Mouse (Mus musculus): Measurements from ENCODE around the gene Babam2.
"Not testable (repeated sequence)": the region's sequence is repeated elsewhere in the genome, so short reads cannot be mapped to it uniquely, and the experiment has no call there.

Gene Babam2

DNA sequence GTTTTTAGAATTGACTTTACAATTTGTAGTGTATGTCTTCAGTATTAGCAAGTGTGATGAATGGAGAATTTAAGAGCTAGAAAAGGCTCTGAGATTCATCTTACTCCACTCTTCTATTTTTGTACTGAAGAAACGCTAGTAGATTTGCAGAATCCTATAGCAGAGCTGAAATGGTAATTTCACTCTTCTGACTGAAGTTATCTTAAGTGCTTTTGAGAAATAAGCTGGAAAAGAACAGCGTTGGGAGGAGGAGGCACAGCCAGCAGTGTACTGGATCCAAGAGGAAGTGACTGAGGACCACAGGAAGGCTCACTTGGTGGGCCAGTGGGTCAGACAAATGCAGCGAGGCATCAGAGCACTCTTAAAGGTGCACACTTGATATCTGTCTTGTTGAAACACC is 90.1 kb downstream of the Babam2 start:
- DNase-seq = no peak

DNA sequence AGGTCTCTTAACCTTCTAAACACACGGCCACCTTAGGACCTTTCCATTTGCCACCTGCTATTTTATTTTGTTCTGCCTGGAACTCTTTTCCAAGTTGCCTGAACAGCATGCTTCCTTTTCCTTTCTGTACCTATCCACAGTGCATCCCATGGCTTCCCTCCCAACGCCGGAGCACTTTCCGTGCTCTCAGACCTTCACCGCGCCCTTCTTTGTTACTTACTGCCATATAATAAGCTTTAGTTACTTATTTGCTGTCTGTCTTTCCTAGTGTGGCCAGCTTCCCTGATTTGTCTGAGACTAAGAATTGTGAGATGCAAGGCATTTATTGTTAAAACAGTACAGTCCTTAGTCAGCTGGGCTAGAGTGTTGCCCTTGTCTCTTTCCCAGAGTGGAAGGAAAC is 94.9 kb downstream of the Babam2 start:
- DNase-seq = no peak

DNA sequence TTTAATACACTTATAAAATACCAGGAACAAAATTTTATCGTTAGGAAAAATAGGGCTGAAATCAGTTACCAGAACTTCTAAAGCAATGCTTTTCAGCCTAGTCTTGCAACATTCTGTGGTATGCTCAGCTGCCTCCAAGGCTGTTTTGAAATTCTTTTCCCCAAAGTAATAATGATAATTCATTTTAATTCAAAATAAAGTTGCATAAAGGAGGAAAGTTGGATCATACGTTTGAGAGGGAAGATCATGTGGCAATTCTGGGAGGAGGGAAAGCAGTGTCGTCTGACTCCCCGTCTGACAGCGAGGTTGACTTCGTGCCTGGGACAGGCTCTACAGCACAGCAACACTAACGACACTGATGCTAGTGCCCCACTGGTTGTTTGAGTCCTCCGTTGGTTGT is 95.4 kb downstream of the Babam2 start:
- no peak for DNase-seq

DNA sequence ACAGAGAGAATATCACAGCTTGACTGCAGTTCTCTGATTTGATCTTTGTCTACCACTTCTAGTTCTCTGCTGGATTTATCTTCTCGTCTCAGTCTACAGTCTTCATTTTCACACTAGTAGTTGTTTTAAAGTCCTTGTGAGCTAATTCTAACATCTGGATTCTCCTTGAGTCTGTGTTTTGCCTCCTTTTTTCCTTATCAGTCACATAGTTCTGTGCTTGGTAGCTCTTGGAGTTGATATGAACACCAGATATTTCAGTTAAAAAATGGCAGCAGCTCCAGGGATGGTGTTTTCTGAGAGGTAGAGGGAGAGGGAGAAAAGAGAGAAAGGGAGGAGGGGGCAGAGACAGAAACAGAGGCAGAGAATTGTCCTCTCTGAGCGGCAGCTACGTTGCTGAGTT is 97.9 kb downstream of the Babam2 start:
- no peak for DNase-seq

DNA sequence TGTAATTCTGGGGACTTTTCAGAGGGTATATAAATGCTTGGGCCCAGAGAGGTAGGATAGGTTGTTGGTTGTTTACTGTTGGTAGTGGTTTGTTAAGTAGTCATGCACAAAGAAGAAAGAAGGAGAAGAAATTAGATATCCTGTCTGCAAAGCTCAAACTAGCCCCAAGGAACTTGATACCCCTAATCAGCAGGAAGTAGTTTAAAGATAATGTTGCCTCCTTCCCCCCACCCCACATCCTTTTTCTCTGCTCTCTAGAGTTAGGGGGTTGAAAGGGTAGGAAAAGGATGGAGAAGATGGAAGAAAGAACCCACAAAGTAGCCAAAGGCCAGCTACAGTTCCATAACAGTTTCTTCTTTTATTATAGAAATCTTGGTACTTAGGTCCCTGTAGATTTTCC is 99.5 kb downstream of the Babam2 start:
- DNase-seq = no peak

DNA sequence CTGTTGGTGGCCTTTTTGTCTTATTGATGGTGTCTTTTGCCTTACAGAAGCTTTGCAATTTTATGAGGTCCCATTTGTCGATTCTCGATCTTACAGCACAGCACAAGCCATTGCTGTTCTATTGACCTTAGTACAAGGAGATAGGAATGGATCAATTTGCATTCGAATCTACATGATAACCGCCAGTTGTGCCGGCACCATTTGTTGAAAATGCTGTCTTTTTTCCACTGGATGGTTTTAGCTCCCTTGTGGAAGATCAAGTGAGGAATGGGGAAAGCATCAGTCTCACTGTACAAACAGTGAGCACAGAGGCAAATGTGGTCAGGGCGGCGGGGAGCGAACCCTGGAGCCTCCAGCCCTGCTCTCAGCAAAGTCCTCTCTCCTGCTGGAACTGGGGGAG is 106.7 kb downstream of the Babam2 start:
- DNase-seq = not testable (repeated sequence)

DNA sequence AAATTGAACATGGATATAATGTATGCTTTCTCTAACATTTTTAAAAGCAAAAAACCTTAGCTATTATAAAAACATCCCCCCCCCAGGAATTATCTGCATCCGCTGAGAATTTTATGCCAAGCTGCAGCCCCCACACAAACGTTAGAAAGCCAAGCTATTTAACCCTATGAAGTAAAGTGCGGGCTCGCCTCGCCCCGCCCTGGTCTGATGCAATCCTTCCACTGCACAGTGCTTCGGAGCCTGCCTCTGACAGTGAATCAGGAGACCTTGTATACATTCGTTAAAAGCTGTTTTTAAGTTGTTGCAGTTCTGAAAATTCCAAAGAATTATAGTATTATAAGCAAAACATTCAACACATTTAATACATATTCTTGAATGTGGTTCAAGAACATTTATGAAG is 107.3 kb downstream of the Babam2 start:
- DNase-seq = no peak

DNA sequence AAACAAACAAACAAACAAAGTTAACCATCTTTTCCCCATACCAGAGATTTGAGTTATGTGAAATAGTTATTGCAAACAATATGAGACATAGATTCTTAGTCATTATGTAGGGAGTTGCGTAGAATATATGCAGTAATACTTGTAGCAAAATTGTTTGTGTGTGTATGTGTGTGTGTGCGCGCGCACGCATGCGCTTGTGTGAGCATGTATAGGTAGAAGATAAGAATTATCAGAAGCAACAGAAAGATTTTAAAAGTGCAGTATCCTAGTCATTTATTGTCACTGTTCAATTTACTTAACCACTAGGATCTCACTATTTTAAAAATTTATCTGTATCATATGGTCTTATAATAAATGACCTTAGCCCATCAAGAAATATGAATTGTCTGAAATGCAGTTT is 109.8 kb downstream of the Babam2 start:
- no peak for DNase-seq

DNA sequence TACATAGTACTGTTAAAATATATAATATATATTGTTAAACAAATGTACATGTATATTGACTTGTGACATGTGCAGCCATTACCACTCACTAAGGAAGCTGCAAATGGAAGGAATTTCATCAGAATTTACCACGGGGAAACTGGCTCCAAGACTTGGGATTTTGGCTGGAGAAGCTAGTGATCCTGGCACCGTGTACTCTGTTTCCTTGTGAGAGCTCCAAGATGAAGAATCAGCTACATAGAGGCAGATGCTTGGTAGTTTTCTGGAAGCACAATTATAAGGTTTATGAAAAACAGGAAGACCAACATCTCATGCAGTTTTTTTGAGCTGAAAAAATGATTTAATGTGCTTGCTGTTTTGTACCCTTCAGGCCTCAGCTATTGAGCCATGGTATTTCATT is 110.8 kb downstream of the Babam2 start:
- no peak for DNase-seq

DNA sequence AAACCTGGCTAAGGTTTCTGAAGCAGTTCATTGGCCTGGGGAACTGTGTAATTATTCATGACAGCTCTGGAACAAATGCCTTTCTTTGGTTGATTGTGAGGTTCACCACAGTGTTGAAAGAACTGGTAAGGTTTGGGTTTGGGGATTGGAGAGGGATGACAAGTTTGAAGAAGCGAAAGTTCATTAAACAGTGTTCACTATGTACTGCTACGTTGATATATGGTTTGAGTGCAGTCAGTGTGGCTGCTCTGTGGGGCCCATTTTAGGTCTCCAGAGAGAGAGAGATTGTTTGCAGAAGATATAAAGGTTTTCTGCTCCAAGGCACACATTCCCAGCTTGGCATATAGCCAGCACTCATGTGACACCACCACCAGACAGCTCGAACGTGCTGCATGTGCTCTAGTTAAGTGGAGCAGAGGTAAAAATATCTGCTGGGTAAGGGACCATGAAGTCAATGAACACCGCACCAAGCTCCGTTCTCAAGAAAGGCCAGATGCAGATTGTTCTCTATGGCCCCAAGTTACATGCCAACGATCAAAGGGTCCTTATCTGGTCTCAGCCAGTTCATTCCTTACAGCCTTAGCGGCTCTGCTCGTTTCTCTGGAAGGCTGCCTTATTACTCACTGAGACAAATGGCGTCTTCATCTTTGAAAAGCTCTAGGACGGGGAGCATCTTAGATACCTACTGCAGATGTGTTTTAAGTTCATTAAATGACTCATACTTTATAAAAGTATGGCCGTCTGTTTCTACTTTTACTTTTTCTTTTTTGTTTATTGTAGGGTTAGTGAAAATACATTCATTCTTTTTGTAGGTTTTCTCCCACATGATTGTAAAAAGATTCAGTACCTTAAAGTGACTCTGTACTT is 113.5 kb downstream of the Babam2 start:
- no peak for DNase-seq

DNA sequence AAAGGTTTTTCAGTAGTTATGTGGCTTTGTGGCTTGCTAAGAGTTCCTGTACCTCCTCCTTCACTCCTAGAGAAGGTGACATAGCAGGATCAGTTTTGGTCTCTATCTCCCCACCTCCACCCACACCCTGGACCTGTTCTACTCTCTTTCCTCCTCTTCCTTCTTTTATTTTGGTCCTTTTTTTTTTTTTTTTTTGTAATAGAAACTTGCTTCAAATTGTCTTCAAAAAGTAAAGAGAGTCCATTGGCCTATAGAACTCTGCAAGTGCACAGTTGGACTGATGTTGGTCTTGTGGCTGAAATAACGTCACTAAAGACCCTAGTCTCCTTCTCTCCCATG is 114.1 kb downstream of the Babam2 start:
- DNase-seq = no peak

DNA sequence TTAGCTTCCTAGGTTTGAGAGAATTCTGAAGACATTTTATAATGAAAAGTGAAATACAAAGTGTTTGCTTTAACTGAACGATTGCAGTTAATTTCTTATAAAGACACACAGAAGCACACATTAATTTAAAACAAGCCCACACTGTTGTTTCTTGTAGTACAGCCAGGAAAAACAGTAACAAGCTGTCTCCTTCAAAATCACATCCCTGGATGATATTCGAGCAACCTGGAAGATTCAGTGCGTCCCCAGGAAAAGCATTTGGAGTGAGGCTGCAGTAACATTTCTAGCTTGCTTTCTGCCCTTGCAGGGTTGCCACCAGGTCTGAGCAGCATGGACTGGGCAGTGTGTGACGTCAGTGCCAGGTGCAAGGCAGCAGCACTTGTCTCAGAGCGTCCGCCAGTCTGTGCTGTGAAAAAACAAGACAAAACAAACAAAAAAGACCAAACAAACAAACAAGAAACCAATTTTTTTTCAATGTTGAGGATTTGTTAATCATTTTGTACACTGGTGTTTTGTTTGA is 115.7 kb downstream of the Babam2 start:
- no peak for DNase-seq

DNA sequence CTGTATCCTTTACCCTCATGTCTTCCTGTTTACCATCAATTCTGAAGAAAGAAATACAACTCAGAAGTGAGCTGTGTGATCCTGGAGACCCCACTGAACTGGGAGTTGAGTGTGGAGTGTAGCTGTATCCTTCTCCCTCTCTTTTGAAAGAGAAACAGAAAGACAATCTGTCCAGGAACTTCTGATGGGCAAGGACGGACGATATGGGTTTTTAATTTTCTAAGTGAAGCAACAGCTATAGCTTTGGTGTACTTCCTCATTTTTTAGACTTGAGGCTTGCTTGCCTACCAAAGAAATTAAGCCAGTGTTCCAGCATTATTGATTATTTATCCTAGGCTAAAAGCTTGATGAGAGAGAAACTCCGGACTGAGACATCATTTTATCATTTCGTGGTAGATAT is 116.6 kb downstream of the Babam2 start:
- DNase-seq = no peak

DNA sequence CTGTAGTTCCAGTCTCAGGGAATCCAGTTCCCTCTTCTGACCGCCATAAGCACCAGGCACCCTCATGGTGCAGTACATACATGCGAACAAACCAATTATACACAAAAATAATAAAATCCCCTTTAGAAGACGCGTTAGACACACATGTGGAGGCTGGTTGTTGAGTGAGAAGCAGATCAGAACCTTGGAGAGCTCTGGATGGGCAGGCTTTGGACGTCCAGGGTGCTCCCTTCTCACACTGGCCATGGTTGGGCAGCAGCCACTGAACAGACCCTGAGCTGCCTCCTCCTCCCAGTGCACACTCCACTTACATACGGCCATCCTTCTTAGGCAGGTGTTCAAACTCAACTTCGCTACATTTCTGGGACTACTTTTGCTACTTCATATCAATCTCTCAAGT is 117.6 kb downstream of the Babam2 start:
- no peak for DNase-seq

DNA sequence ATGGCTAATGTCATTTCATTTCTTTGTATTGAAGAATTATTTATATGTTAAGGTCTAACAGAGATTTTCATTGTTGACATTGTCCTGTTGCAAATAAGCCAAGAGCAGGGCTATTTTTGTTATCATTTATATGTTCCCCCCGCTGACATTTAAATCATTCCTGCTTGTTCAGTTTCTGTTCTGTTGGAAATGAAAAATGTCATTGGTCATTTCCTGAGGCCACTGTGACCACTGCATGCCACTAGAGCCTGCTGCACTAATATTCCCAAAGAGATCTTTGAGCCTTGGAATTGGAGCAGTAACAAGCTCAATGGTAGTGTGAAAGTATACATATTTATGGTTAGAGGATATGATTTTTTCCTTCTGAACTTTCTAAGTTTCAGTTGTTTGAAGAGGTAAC is 118.6 kb downstream of the Babam2 start:
- no peak for DNase-seq

DNA sequence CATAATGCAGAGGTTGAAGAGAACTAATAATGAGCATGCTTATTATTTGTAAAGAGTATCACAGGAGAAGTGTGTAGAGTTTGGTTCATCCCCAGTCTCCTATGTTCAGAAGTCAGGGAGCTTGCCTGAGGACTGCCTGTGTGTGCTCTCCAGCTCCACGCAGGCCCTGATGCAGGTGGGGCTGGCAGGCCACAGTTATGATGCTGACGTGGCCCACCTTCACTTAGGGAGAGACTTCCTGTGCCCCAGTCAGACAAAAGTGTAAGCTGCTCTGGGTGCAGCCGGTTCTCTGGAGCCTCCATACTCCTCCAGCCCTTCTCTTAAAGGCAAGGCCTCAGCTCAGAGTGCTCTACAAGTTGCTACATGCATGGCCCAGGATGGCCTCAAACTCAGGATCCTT is 123.3 kb downstream of the Babam2 start:
- DNase-seq = peak; percentile 58

DNA sequence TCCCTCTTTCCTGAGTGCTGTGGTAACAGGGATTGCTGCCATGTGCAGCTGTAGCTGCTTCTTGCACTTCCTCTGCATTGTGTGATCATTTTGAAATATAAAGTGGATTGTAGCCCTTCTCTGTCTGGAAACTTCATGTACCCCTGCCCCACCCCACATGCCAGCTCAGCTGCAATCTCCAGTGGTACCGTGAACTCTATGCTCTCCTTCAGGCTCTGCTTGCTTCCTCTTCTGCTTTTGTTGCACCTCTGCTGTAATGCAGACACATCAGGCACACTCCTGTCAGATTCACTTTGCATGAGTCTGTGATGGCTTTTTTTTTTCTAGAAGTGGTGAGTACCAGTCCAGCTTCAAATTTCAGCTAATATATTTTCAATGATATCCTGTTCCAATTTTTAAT is 123.7 kb downstream of the Babam2 start:
- DNase-seq = peak; percentile 21

DNA sequence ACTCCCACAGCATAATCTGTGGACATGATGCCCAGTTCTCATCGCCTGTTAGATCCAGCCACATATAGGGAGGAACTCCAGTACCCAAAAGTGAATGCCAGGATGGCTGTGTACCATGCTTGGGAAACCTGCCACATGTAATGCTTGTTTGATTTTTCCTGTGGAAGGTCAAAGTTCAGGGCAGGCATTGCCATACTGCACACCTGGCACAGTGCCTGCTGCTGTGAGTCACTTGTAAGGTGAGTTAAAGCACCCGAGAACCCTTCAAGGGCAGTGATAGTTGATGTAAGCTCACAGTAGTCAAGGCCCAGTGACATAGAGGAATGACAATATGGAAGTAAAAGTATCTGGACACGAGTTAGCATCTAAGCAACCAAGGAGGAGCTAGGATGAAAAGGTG is 126.2 kb downstream of the Babam2 start:
- no peak for DNase-seq

DNA sequence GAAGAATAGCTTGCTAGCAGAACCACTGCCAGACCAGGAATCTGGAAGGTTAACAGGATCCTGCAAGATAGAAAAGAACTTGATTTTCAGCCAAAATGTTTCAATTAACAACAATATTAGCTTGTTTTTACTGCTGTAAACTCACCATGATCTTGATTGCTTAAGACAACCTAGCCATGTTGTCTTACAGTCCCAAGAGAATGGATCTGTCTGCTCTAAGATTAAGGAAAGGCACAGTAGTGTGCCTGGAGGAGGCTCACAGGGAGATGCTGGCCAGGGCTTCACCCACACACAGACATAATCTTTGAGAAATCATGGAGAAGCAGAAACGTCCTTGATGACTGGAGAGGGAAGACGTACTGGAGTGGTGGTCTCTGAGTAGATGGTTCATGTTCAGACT is 126.6 kb downstream of the Babam2 start:
- DNase-seq = no peak

DNA sequence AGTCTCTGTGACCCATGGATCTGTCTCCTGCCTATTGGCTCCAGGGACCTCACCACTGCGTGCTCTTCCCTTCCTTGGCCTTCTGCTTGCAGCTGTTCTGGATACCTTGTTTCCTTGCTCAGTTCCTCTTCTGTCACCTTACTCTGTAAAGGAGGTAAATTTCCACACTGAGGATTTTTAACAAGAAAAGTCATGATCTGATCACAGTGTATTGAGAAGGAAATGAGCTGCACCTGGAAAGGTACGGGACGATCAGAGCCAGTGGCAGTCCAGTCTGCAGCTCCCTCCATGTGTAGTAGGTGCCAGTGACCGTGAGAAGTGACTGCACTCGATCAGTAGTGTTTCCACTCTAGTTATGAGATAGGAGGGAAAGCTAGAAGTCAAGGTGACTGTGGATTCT is 129.8 kb downstream of the Babam2 start:
- no peak for DNase-seq

DNA sequence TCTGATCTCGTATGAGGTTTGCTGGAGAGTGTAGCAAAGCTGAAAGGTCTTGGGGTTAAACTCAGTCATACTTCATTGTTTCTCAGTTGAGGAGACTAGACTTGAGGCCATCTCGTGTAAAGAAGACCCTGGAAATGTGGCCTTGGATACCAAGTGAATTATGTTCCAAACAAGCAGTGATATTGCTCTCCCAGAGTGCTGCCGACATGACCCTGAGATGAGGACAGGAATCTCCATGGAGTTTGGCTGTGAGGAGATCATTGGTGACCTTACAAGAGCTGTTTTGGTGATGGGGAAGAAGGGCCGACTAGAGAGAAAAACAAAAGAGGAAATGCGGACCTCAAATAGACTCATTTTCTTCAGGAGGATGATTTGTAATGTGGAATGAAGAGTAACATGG is 130.4 kb downstream of the Babam2 start:
- no peak for DNase-seq

DNA sequence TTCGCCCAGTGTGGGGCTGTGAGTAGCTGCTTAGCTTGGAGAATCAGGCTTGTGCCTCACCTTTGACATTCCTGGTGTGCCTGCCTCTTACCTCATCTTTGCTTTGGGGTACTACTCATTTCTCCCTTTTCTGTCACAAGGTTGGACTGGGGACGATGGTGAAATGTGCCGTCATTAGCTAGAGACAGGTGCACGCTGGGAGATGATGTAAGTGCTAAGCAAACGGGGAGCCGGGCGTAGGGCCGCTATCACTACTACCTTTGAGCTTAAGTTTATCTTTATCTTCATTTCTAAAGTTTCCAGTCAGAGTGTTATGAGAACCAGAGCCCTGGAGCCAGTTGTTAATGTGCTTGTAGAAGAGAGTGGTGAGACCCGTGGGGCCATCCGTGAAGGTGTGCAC is 131.3 kb downstream of the Babam2 start:
- DNase-seq = no peak

DNA sequence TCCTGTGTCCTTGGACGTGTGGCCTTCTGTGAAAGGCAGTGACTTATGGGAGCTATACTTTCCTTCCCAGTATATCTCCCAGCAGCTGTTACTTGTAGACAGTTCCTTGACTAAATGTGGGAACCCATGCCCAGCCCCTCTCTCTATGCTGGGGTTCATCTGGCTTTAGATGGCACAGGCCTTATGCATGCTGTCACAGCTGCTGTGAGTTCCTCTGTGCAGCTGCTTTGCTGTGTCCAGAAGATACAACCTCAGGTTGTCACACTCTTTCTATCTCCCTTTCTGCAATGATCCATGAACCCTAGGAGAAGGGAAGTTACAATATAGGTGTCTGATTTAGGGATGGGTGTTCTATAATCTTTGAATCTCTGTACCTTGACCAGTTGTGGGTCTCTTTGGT is 132.1 kb downstream of the Babam2 start:
- DNase-seq = no peak

DNA sequence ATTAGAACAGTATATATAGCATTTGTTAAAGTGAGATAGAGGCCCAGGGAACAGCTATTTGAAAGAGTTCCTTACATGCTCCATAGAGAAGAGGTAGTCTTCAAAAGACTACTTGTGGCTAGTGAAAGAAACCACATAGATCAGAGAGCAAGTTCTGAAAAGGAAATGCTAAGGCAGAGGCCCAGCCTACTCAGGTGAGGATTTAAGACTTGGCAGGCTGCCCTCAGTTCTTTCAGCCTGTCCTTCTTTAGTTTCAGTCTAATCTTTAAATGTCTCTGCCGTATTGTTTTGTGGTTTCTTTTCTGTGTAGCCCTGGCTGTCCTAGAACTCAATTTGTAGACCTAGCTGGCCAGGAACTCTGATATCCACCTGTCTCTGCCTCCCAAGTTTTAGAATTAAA is 134.1 kb downstream of the Babam2 start:
- peak; percentile 23 for DNase-seq

DNA sequence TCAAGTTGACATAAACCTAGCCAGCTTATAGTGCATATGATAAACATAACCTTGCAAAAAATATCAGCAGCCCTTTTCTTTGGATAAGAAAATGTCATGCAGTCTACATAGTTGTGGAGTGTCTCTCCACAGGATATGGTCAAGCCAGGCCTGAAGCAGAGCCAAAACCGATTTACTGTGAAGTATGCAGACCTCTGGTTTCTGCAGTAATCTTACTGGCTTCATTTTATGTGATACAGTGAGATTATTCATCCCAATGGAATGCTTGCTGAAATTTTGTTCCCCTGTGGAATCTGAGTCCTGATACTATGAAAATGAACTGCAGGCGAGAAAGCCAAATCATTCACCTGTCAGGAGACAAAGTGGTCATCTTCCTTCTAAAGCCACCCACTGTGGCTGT is 138.2 kb downstream of the Babam2 start:
- no peak for DNase-seq

Data from thymus, postnatal 14 days (tissue).